Mouse (Mus musculus) thymus, postnatal 10 days (tissue): Measurements from ENCODE around the gene Fbxo3.
"Not testable (repeated sequence)": the region's sequence is repeated elsewhere in the genome, so short reads cannot be mapped to it uniquely, and the experiment has no call there.

Source experiments
- DNase-seq, 2 experiments: peaks; one replicate each; pipeline ENCODE4 v3.0.0; 2021; ENCODE audit warnings: low spot score in 2 of 2

Fbxo3 gene

DNA sequence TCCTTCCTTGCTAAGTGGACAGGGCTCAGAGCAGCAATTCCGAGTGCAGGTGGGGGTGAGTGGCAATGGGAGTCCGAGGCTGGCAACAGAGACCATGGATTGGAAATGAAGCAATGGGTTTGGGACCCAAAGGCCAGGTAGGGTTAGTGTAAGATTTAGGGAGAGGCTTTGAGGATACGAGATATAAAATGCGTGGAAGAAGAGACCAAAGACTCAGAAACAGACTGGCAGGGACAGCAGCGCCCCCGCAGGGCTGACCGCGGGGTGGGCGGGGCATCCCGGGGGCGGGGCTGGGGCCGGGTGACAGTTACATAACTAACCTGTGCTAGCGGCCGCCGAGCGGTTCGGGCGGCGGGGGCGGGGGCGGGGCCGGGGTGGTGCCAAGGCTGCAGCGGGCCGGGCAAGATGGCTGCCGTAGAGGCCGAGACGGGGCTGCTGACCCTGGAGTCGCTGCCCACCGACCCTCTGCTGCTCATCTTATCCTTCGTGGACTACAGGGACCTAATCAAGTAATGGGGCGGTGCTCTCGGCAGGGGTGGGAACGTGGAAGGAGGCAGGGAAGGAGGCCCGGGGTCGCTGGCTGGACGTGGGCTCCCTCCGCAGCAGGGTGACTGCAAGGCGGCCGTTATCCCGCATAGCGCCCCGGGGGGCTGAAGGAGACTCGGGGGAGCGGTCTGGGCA is at the start of gene Fbxo3:
Gene Fbxo3, plus strand, starts transcription at position 264 of the 681 bp plus-strand sequence.
- peak; percentile 86 to 88 for DNase-seq

DNA sequence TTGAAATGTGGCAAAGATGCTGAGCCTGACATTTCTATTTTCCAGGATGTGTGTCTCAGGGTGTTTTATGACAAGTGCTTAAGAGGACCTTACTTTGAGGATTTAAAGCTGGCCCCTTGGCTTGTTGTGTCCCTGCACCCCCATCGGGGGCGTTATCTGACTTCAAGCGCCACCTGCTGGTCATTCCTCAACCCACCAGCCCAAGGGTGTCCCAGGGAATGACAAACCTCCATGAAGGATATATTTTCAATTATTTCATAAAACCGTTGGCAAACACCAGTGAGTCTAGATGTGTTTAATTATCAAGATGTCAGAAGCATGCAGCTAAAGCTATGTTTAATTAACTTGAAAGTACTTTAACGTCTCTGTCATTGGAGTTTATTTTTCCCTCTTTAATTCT is 45.3 kb upstream of the Fbxo3 start:
- peak; percentile 16 to 71 for DNase-seq

DNA sequence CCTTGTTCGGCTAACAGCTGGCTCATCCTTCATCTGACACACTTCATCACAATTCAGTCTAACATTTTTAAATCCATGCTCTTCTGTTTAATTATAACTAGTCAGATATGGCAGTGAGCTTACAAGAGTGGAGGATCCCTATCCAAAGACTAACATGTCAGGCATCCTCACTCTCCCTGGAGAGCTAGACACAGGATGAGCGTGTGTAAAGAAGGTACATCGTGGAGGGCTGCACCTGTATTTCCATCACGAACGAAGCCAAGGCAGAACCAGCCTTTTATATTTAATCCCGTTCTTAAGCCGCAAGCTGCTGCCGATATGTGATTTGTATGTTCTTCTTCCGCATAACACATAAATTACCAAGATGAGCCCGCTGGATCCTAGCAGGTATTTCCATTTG is 44.4 kb upstream of the Fbxo3 start:
- no peak for DNase-seq

DNA sequence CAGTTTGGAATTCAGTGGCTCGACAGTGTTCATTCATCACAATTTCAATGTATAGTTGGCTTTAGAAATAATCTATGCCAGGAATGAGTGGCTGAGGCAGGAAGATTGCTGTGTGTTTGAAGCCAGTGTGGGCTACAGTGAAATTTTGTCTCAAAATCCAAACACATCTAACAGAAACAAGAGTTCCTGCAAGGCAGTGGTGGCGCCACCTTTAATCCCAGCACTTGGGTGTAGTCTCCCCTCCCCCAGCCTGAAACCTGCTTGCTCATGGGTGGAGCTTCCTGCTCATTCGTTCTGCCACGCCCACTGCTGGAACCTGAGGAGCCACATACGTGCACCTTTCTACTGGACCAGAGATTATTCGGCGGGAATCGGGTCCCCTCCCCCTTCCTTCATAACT is 39.9 kb upstream of the Fbxo3 start:
- DNase-seq: not testable (repeated sequence)

DNA sequence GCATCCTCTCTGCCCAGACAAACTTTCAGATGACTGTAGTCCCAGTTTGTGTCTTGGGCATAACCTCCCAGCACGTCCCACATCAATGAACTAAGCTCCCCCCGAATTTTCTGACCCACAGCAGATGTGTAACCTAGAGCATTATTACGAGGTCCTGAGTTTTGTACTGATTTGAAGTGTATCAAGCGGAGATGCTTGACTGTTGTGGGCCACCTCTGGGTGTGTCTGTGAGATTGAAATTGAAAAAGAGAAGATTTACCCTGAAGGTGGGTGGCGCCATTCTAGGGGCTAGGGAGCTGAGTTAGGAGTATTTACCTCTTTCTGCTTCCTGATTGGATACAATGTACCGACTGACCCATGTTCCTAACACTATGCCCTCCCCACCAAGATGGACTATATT is 37.8 kb upstream of the Fbxo3 start:
- no peak for DNase-seq

DNA sequence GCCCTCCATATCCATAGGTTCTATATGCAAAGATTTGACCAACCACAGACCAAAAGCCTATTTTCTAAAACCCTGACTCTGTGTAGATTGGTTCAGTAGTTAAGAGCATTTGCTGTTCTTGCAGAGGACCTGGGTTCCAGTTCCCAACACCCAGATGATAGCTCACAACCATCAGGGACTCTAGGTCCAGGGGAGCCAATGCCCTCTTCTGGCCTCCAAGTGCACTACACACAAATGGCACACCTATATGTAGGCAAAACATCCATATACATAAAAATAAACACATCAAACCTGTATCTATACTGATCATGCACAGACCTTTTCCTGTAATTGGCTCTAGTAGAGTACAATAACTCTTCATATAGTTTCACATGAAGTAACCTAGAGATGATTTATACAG is 36.2 kb upstream of the Fbxo3 start:
- no peak for DNase-seq

DNA sequence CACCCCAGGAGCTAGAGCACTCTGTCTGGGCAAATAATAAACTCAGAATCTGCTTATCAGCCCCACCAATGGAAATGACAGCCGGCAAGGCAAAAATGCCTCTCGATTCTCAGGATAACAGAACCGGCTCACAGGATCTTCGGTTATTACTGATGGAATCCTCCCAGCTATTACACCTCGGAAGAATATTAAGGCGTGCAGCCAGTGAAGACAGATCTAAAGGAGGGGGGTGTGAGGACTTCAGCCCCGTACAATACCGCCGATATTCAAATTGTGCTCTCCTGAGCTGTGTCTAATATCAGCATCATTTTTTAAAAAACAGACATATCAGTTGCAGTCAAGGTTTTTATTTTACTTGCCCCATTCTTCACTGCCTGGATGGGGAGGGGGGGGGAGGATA is 35.4 kb upstream of the Fbxo3 start:
- DNase-seq: no peak

DNA sequence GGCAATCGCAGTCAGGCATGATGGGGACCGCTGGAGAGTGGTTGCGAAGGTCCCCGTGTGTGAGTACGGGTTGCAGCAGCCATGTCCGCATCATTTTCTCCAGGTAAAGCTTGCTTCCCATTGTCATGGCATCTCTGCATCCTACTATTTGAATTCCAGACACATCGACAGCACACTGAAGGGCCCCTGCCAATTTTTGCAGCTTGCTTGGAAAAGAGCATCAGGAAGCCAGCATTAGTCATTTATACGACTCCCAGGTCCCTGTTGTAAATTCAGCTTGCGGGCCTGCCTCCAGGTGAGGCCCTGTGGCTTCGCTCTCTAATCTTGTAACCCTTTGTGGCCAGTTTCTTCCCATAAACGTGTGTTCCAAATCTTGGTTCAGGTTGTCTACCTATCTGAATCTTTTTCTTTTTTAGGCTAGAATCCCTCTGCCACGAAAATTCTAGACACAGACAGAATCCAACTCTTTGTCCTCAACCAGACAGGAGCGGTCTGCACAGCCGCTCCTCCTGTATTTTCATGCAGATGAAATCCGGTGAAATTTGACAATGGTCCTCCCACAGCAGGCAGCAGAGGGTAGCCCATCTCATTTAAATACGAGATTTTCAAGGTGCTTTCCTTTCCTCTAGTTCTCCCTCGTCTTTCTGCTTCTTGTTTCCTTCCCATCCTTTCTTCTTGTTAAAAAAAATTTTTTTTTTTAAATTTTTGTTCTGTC is 34.7 kb upstream of the Fbxo3 start:
- no peak for DNase-seq

DNA sequence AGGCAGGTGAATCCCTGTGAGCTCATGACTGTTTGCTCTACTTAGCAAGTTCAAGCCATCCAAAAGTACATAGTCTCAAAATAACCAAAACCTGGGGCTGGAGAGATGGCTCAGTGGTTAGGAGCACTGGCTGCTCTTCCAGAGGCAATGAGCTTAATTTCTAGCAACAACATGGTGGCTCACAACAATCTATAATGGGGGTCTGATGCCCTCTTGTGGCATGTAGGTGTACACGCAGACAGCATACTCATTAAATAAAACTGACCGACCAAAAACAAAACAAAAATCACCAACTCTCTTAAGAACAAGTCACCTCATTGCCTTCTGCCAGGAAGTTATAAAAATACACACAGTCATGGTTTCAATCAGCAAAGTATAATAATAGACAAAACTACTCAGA is 26.4 kb upstream of the Fbxo3 start:
- no peak for DNase-seq

DNA sequence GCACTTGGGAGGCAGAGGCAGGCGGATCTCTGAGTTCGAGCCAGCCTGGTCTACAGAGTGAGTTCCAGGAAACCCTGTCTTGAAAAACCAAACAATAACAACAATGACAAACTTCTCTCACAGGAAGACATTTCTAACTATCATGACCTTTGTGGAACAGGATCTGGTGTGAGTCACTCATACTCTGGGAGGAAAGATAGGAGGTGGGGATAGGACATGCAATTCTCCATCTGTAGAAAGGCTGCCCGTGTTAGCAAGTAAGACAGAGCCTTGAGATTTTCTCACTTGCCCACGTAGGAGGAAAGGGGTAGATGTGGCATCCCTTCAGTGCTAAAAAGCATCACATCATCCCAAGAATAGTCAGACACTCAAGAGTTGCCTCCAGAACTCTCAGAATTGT is 25.7 kb upstream of the Fbxo3 start:
- no peak for DNase-seq

DNA sequence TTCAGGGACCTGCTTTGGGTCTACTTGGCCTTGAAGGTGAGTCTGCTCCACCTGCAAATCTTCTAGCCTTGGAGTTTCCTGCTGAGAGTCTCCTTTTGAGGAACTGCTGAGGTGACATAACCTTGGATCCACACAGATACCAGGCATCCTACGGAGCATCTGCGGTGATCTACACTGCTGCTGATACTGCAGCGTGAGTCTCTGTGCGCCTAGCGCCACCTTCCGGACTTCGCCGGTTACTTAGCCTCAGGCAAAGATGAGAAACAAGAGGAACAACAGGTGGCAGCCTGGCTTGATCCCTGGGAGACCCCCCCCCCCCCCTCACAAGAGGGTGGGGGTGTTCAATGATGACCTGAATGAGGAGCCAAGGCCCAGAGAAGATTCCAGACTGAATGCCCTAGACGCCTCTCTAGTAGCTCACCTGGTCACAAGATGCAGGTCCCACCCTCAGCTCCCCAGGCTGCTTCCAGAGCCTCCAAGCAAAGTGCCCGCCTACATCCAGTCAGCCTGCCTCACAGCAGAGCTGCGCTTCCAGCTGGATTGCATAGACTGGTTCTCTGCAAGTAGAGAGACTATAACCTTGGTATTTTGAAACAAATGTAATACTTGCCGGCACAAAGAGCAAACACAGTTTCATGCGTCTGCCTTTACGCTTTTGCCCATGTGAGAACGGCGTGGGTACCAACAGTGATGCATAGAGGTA is 24.7 kb upstream of the Fbxo3 start:
- DNase-seq: peak; percentile 4 to 42

DNA sequence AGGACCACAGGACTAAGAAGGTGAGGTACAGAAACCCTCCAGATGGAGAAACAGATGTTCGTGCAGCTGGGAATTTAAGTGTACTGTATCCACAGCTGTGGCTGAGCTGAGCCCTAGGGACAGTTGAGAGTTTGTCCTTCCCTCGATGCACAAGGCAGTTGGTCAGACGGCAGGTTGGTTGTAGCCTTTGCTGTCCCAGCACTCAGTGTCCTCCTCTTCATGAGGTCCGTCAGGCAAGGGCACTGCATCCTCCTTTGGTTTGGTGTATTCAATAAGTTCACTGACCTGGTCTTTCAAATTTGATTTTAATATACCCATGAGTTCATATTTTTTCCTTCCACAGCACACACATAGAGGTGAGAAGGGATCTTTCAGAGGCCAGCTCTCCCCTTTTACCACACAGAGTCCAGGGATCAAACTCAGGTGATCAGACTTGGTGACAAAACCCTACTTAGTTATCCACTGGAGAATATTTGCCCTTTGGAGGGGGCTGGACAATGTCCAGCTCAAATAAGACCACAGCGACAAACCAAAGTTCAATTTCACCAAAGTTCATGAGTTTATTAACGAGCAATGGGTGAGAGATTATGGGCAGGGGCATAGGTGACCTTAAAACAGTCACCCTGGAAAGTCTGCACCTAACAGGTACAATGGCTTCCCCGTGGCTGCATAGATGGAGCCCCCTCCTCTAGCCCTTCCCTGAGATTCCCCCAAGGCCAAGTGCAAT is 19.6 kb upstream of the Fbxo3 start:
- DNase-seq: no peak

DNA sequence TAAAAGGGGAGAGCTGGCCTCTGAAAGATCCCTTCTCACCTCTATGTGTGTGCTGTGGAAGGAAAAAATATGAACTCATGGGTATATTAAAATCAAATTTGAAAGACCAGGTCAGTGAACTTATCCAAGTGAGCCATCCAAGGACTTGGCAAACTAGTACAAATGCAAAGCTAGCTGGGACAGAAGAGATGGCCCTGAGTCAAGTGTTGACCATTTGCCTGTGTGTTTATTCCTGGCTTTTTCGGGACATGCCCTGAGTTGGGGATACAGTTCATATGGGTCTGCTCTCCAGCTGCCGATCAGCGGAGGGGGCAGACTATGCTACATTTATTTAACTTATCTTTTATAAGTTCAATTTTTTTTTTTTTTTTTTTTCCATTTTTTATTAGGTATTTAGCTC is 18.7 kb upstream of the Fbxo3 start:
- DNase-seq: not testable (repeated sequence)

DNA sequence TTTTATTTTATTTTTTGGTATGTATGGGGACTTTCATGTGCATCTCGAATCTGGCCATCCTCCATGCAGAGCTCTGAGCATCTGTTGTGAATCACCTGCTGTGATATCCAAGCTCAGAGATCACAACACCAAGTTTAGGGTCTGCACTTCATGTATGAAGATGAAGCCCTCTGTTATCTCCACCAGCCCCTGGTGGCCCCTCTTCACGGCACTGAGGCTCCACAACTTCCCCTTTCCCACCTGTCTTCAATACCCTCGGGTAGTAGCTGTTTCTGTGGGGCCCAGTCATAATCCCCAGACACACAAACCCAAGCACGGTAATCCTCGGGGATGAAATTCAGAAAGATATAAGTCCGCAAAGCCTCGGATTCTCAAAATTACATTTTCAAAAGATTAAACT is 4.4 kb upstream of the Fbxo3 start:
- DNase-seq: no peak

DNA sequence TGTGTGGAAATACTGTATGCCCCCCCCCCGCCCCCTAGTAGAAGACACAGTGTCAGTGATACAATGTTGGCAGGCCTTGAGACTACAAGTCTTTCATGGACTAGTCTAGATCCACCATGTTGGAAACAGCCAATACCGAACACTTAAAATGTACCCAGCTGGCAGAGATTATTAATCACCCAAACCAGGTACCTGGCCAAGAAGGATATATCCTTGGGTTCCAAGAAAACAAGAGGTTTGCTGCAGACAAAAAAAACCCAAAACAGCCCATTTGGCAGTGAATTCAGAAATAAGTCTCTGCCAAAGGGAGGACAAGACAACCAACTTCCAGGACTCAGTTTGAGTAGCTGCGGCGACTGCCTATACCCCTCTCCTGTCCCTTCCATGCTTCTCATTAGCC is 2.9 kb upstream of the Fbxo3 start:
- DNase-seq: no peak

DNA sequence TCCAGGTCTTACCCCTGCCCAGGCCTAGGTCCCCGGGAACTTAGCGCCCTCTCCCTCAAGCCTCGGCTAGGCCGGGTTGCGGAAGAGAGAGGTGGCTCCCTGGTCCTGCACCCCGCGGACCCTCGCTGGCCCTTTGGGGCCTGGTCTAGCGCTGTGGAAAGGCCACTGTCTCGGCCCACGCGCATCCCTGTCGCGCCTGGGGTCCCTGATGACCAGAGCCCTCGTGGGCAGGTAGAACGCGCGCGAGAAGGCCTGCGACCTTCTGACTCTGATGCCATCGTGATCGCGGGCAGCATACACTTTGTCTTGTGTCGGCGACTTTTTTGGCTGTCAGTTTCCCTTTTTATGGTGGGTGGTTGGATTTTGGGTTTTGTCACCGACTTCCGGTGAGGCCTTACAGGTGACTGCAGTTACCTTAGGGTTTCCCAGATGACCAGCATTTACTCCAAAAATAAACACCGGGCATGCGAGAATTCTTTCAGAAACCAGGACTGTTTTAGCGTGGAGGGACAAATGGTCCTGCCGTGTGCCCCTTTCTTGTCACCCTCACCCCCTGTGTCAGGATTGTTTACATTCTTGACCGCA is 710 bp downstream of the Fbxo3 start, which contains the start of gene 4931422A03Rik:
Gene 4931422A03Rik, minus strand, starts transcription at position 223 of the 585 bp plus-strand sequence.
- DNase-seq: peak in 1 of 2 experiments; percentile 24

DNA sequence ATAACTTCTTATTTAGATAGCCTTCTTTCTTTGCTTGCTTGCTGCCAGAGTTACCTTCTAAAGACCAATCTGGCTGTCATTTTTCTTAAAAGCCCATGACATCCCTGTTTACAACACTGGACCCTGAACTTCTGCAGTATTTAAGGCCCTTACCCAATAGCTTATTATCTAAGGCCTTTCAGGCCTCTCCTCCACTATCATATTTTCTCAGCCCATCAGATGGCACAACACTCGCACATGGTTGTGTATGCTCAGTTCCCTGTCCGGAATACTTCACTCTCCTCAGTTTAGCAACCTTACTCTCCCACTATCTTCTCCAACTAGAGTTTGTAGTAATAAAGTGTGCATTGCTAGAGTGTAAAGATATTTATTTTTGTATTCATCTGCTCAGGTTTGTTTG is 1.6 kb downstream of the Fbxo3 start:
- DNase-seq: no peak

DNA sequence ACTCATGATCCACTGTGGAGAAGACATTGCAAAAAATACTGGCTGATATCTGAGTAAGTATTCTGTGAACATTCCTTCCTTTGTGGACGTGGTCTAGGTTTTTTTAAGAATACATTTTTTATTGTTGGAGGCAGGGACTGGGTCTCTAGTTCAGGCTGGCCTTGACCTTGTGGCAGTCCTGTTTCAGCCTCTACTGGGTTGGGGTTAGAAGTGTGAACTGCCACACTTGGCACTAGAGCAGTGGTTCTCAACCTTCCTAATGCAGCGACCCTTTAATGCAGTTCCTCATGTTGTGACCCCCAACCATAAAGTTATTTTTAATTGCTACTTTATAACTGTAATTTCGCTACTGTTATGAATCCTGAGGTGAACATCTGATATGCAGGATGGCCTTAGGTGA is 2.9 kb downstream of the Fbxo3 start:
- DNase-seq: no peak

DNA sequence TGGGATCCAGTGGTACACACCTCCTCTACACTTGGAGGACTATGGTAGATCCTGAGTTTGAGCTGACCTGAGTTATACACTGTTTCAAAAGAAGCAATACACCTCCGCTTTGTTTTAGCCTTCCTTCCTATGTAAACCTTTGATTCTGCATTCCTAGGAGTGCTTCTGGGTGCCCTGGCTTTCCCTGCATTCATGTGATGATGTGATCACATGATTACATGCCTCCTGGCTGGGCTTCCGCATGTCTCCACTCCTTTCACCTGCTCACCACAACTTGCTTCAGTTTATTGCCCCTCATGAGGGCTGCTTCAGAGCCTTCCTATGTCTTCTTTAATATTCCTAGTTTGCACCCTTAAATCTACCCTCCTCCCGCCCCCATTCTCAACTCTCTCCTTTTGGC is 4.5 kb downstream of the Fbxo3 start:
- DNase-seq: no peak

DNA sequence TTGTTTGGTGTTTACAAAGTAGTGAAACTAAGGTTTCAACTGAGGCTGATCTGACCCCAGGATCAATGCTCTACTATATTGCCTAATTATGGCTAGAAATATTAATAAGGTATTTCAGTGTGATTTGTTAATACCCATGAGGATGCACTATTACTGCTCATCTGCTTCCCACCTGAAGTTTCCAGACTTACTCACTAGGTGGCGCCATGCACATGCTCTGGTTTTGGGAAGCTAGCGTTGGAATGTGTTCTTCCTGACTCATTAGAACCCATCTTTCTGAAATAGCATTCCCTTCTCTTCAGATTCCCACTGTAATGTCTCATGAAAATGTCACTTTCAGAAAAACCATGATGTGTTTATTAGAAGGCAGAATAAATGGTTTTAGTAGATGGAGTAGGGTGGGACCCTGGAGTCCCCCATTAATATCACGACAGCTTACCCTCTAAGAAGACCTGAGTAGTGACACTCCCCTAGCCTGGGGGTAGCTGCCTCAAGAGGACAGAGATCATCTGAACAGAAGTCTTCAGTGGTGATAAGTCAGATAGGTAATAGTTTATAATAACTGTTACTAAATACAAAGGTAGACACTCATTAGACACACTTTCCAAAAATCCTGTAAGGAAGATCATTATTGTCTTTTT is 7.4 kb downstream of the Fbxo3 start:
- DNase-seq: peak in 1 of 2 experiments; percentile 40

DNA sequence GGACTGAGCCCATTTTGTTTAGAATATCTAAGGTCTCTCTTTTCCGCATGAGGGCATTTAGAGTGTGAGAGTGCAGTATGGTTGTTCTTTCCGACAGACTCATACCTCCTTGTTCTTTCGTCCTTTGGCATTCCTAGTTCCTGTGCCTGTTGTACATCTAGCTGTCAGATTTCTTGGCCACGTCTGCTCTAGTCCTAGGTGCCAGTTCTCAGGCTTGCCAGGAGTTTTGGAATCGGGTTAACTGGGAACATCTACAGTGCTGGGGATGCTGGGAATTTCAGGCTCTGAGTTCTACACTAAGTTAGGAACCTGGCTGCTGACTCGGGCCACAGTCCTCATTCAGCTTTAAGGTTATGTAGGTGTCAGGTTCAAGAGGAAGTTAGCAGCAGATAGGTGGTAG is 8.1 kb downstream of the Fbxo3 start:
- no peak for DNase-seq
